Mouse (Mus musculus) heart, embryonic 11.5 days (tissue): ENCODE measurements at regions not wholly inside any gene's neighbourhood (a gene's known extent, or its start where the extent isn't known, plus 50 kb on each side); places are given as distances from the start of the nearest gene placed in this dataset.
A peak's percentile ranks its signal among the peaks of the same experiment; 100 is the strongest.

ENCODE experiments used
- ATAC-seq: fragments of 200-750 bp; cut with Nextera tagmentation; replicated peaks from 2 replicates; pipeline ENCODE4 v1.8.0; 2017; ENCODE audit warnings: moderate library complexity; ENCODE audit not compliant: insufficient number of reproducible peaks, low FRiP score, low TSS enrichment
- H3K27ac ChIP-seq: fragments of 300-500 bp; sonication (generic); 2 replicates; pipeline ENCODE4 v1.5.1; 2014; ENCODE audit warnings: mild to moderate bottlenecking, low read depth, low read length
- H3K27me3 ChIP-seq: fragments of 300-500 bp; sonication (generic); 2 replicates; pipeline ENCODE4 v1.6.1; 2014; ENCODE audit warnings: mild to moderate bottlenecking, low read length, mixed read lengths; ENCODE audit not compliant: control insufficient read depth, insufficient read depth
- H3K36me3 ChIP-seq: fragments of 300-500 bp; sonication (generic); 2 replicates; pipeline ENCODE4 v1.6.1; 2014; ENCODE audit warnings: mild to moderate bottlenecking, low read length, moderate library complexity, mixed read lengths; ENCODE audit not compliant: control insufficient read depth, insufficient read depth
- H3K4me1 ChIP-seq: fragments of 300-500 bp; sonication (generic); 2 replicates; pipeline ENCODE4 v1.6.1; 2014; ENCODE audit warnings: low read length; ENCODE audit not compliant: control insufficient read depth, insufficient read depth
- H3K4me2 ChIP-seq: fragments of 300-500 bp; sonication (generic); 2 replicates; pipeline ENCODE4 v1.6.1; 2014; ENCODE audit warnings: mild to moderate bottlenecking, moderate library complexity
- H3K4me3 ChIP-seq: fragments of 300-500 bp; sonication (generic); 2 replicates; pipeline ENCODE4 v1.5.1; 2014; ENCODE audit warnings: low read depth, low read length
- H3K9ac ChIP-seq: fragments of 300-500 bp; sonication (generic); 2 replicates; pipeline ENCODE4 v1.6.1; 2014; ENCODE audit warnings: mild to moderate bottlenecking, low read depth, low read length, moderate library complexity
- H3K9me3 ChIP-seq: fragments of 300-500 bp; sonication (generic); replicated peaks from 2 replicates; pipeline ENCODE4 v1.6.1; 2016; ENCODE audit warnings: low read length; ENCODE audit not compliant: control insufficient read depth
- WGBS: fragments of 180-500 bp; shearing (Covaris S2); extraction: QIAGEN DNeasy Blood & Tissue Kit; methylation state at CpG from one replicate; pipeline ENCODE4 v1.1.7; 2014; ENCODE audit not compliant: insufficient replicate concordance; 5-methylcytosine and 5-hydroxymethylcytosine counted together

DNA sequence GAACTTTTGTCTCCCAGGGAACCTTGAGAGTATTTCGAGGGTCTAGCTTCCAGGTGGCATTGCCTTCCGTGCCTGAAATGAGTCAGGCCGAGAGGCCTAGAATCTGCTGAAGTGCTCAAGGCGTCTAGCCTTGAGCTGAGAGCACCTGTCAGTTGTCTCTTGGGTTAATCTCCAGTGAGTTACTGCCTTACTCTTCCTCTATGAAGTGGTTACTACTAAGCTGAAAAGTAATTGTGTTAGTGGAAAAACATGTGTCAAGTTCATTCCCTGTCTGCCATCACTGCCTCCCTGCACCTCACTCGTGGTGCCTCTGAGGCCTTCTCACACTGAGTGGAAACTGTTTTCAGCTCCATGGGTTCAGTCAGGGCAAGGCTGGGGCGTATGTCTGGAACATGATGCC is 69.0 kb upstream of the Egln3 start:
- H3K27me3 ChIP-seq = no peaks in the 10 kb centered on the region; the same call in 1 of the 2 replicates
- H3K4me1 ChIP-seq = no peaks in the 10 kb centered on the region; the same call in 1 of the 2 replicates
- ATAC-seq = no peak
- no peaks in the 10 kb centered on the region for H3K9me3 ChIP-seq
- H3K4me3 ChIP-seq = no peak overlapping the region
- H3K27ac ChIP-seq = no peak overlapping the region
- H3K9ac ChIP-seq = no peak overlapping the region
- no peak overlapping the region for H3K4me2 ChIP-seq
- WGBS = 75% methylated on average over 6 of the region's 6 CpGs
- no peaks in the 10 kb centered on the region for H3K36me3 ChIP-seq

DNA sequence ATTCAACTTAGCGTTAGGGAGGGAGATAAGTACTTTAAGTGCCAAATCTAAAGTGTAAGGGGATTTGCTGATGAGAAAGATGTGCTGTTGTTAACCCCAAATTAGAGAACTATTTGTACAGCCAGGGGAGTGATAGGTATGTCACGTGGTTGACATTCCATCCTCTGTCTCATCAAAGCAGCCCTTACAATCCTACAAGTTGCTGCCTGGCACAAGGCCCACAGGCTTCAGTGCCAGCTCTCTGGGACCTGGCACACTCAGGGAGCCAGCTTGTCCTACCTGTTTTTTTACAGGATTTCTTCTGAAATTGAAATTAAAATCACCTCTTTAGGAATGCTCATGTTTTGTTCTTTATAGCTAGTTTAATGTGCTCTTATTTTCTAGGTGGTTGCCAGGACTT is 68.6 kb upstream of the Egln3 start:
- Histone ChIP-seq H3K4me3 (no peak overlapping the region), H3K9ac (no peak overlapping the region), H3K27me3 (no peaks in the 10 kb centered on the region; the same call in 1 of the 2 replicates), H3K9me3 (no peaks in the 10 kb centered on the region), H3K36me3 (no peaks in the 10 kb centered on the region), H3K27ac (no peak overlapping the region), H3K4me2 (no peak overlapping the region), H3K4me1 (no peaks in the 10 kb centered on the region; the same call in 1 of the 2 replicates)
- ATAC-seq = no peak
- 33% methylated on average over 2 of the region's 2 CpGs for WGBS

DNA sequence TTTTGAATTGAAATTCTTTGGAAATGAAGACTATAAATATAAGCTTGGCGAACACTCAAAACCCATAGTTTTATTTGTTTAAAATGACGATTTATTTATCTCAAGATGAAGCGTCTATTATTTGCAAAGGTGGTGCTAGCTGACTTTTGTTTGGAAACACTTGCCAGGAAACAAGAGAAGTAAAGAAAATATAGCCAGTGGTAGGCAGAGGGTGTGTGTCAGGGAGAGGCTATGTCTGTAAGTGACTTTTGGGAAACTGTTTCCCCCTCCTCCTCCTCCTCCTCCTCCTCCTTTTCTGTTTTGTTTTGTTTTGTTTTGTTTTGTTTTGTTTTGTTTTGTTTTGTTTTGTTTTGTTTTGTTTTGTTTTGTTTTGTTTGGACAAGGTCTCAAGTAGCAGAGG is 62.2 kb upstream of the Egln3 start:
- Histone ChIP-seq H3K27ac (no peak overlapping the region), H3K4me1 (peaks cover 28% of the 10 kb centered on the region), H3K27me3 (no peaks in the 10 kb centered on the region; the same call in 1 of the 2 replicates), H3K4me3 (no peak overlapping the region), H3K36me3 (no peaks in the 10 kb centered on the region), H3K9me3 (no peaks in the 10 kb centered on the region), H3K9ac (no peak overlapping the region), H3K4me2 (no peak overlapping the region)
- no peak for ATAC-seq
- WGBS = 81% methylated on average over 3 of the region's 3 CpGs

DNA sequence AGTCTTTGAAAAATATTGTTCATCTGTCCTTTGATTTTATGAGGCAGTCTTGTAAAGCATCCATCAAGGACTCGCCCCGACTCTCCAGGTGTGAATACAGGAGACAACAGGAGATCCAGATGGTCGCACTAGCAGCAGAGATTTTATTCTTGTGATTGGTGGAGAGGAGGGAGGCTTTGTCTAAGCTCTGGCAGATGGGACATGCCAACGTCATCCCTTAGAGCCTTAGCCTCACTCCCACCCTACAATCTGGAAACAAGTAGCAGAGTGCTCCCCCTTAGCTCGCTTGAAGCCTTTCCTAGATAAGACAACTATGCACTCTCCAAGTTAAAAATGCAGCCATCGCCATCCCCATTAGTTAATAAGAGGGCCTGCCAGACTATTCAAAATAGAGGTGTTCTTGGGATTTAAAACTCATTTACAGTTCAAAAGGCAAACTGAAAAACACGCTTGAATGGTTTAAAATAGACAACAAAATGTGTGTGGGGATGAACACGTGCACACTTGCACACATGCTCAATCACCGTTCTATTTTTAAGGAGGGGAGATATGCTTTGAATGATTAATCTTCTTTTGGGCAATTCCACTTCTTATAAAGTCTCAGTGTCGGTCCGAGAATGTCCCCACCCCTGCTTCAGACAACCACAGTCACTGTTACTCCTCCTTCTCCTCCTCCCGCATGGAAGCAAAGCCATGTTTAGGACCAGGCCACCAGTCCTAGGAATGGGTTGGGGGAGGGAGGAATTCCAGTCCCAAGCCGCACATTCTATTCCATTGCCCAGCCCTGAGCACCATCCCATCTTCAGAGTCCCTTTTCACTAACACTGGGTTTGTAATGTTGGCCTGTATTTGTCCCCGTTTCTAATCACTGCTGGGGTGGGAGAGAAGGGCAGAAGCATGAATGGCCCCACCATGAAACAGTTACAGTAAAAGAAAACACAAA is 61.5 kb upstream of the Egln3 start:
- Histone ChIP-seq H3K27me3 (no peaks in the 10 kb centered on the region; the same call in 1 of the 2 replicates), H3K4me3 (no peak overlapping the region), H3K27ac (no peak overlapping the region), H3K9ac (no peak overlapping the region), H3K4me2 (no peak overlapping the region), H3K36me3 (no peaks in the 10 kb centered on the region), H3K9me3 (no peaks in the 10 kb centered on the region), H3K4me1 (peaks cover 28% of the 10 kb centered on the region)
- ATAC-seq = no peak
- 45% methylated on average over 14 of the region's 14 CpGs for WGBS

DNA sequence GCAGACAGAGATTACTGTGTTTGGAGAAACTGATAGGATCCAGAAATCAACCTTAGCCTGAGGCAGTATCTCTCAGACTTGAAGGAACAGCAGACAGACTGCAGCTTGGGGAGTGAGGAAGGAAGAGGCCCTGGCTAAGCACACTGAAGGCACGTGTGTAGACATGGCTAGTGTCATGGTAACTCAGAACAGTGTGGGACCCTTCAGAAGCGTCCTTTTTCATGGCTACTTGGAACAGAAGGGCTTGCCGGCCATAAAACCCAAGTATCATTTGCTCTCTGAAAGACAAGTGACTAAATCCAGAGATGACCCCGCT is 60.7 kb upstream of the Egln3 start:
- Histone ChIP-seq H3K4me2 (peak overlapping the region; percentile 31), H3K36me3 (no peaks in the 10 kb centered on the region), H3K9ac (no peak overlapping the region), H3K27me3 (no peaks in the 10 kb centered on the region; the same call in 1 of the 2 replicates), H3K9me3 (no peaks in the 10 kb centered on the region), H3K4me3 (no peak overlapping the region), H3K27ac (peak overlapping the region; percentile 25; the same call in 1 of the 2 replicates), H3K4me1 (peaks cover 28% of the 10 kb centered on the region)
- ATAC-seq = peak; percentile 55; the same call in 1 of the 2 replicates
- WGBS = 38% methylated on average over 4 of the region's 4 CpGs

DNA sequence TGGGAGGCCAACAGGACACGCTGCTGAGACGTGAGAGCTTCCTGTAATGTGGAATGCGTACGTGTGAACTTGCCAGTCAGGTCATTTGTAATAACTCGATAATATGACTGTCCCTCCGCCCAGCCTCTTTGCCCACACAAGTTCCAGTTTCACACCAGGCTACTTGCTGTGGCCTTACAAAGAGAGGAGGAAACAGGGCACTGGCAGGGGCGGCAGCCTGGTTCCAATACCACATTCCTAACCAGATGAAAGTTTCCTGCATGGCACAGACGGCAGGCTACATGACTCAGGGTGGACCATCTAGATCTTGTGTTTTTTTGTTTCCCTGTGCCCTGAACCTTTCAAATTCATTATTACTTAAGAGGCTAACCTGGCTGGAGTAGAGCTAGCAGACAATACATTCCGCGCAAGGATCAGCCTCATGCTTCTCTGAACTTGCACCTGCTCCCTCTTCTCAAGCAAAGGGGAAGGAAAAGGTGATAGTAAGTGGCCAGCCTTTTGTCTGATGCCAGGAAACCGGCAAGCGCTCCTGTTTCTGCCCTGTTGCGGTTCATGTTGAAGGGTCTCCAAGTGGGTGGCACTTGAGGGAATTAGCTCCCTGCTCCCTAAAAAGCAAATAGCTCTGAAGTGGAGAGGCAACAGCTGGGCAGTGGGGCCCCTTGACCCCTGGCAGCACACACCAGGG is 60.2 kb upstream of the Egln3 start:
- Histone ChIP-seq H3K4me2 (peak overlapping the region; percentile 31), H3K9me3 (no peaks in the 10 kb centered on the region), H3K4me1 (peaks cover 28% of the 10 kb centered on the region), H3K27me3 (no peaks in the 10 kb centered on the region; the same call in 1 of the 2 replicates), H3K27ac (peak overlapping the region; percentile 25; the same call in 1 of the 2 replicates), H3K9ac (no peak overlapping the region), H3K36me3 (no peaks in the 10 kb centered on the region), H3K4me3 (no peak overlapping the region)
- ATAC-seq = no peak; the same call in 1 of the 2 replicates
- WGBS = 40% methylated on average over 13 of the region's 13 CpGs

DNA sequence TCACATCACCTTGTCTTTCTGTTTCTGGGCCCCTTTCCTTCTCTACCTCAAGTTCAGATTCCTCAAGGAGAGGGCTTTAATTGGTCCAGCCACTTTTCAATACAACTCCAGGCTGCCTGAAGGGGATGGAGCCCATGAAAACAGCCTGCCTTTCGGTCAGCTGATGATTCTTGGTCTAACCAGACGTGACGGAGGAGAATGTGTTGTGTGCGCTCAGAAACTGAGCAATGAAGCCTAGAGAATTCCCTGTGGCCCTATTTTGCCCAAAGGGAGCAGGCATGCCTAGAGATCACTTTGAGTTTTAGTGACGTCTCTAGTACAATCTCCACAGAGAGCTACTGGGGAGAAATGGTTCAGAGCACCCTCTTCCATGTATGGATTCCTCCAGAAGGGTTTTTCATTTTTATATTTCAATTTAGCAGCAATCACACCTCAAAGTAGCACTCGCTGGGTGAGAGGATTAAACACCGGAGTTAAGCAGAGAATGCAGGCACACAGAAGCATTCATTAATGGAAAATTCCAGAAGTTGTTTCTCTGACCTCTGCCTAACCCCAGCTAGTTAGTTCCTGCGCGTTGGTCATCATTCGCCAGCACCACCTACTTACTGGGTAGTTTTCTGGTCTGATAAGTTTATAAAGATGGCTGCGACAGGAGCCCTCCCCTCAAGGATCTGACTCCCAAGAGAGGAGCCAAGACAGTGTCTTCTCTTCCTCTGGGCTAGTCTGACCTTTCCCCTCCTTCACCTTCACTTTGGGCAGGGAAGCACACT is 58.8 kb upstream of the Egln3 start:
- Histone ChIP-seq H3K4me3 (no peak overlapping the region), H3K9me3 (no peaks in the 10 kb centered on the region), H3K27ac (no peak overlapping the region), H3K9ac (no peak overlapping the region), H3K4me1 (peaks cover 28% of the 10 kb centered on the region), H3K27me3 (no peaks in the 10 kb centered on the region), H3K36me3 (no peaks in the 10 kb centered on the region), H3K4me2 (no peak overlapping the region)
- ATAC-seq = no peak
- WGBS = 67% methylated on average over 11 of the region's 11 CpGs

DNA sequence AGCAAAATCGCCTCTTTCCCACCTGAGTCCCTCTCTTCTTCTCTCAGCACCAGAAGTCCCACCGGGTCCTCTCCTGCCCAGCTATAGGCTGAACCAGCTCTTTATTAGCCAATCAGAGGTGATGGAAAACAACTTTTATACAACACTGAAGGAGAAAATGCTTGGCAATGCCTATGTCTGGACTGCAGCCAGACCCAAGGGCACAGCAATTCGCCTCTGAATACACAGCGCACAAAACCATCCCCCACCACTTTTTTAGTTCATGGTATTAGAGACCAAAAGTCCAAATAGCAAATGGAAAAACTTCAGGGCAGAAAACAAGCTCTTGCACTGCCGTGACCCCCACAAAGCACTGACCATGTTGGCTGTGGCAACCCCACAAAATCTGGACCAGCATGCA is 57.8 kb upstream of the Egln3 start:
- Histone ChIP-seq H3K9ac (no peak overlapping the region), H3K4me3 (no peak overlapping the region), H3K36me3 (no peaks in the 10 kb centered on the region), H3K27ac (no peak overlapping the region), H3K4me1 (peaks cover 28% of the 10 kb centered on the region), H3K9me3 (no peaks in the 10 kb centered on the region), H3K27me3 (no peaks in the 10 kb centered on the region), H3K4me2 (no peak overlapping the region)
- no peak for ATAC-seq
- WGBS = 86% methylated on average over 5 of the region's 5 CpGs
